Mouse (Mus musculus) cortical plate, adult 2 months (tissue): Measurements from ENCODE around the gene Etv6.

Source experiments
- CTCF ChIP-seq: fragments of 200-500 bp; IDR thresholded peaks from 2 replicates; pipeline ENCODE4 v1.5.1; 2011; ENCODE audit warnings: mild to moderate bottlenecking, control low read depth, low read length; ENCODE audit not compliant: insufficient read depth; ENCODE audit errors: extremely low read depth
- POLR2A ChIP-seq: fragments of 200-500 bp; IDR thresholded peaks from 2 replicates; pipeline ENCODE4 v1.6.1; 2011; ENCODE audit warnings: mild to moderate bottlenecking, low read length, control low read depth; ENCODE audit not compliant: insufficient read depth; ENCODE audit errors: extremely low read depth

DNA sequence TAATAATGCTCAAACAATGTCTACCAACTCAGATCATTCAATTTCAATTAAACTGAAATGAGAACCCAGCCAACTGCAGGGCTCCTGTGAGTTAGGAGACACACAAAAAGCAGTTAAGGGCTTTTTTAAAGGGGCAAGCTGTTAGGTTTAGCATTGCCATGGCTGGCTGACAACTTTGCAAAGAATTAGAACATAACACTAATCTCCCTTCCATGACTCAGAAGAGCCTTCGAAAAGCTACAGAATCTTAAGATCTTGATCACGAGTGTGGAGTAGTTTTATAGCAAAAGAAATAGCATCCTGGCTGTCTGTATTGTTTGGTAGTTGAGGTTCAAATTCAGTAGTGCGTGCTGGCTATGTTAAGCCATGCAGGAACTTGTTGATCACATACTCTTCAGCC, 182.9 kb downstream of the Etv6 start:
- no peak for TF ChIP-seq POLR2A
- no peak for TF ChIP-seq CTCF
